Mouse (Mus musculus) intestine, embryonic 16.5 days (tissue): ENCODE measurements around the gene Gm38431. TPM values are rescaled to one million over a fixed set of nuclear protein-coding genes. Genes with fewer than 3 reads are reported as not detected.

Source experiments
- ATAC-seq: fragments of 200-750 bp; cut with Nextera tagmentation; 2 replicates; pipeline ENCODE4 v1.8.0; 2017; ENCODE audit warnings: moderate TSS enrichment, moderate library complexity
- H3K27ac ChIP-seq: fragments of 300-500 bp; sonication (generic); 2 replicates; pipeline ENCODE4 v1.5.1; 2014; ENCODE audit warnings: mild to moderate bottlenecking, low read length
- H3K27me3 ChIP-seq: fragments of 300-500 bp; sonication (generic); replicated peaks from 2 replicates; pipeline ENCODE4 v1.6.1; 2014; ENCODE audit warnings: low read length, control low read depth, mixed read lengths; ENCODE audit not compliant: control insufficient read depth, insufficient read depth
- H3K36me3 ChIP-seq: fragments of 300-500 bp; sonication (generic); 2 replicates; pipeline ENCODE4 v1.6.1; 2014; ENCODE audit warnings: low read length, control low read depth; ENCODE audit not compliant: control insufficient read depth, insufficient read depth
- H3K4me1 ChIP-seq: fragments of 300-500 bp; sonication (generic); 2 replicates; pipeline ENCODE4 v1.6.1; 2014; ENCODE audit warnings: low read length, control low read depth, mixed read lengths; ENCODE audit not compliant: control insufficient read depth, insufficient read depth
- H3K4me2 ChIP-seq: fragments of 300-500 bp; sonication (generic); 2 replicates; pipeline ENCODE4 v1.6.1; 2014; ENCODE audit warnings: low read depth, low read length, control low read depth
- H3K4me3 ChIP-seq: fragments of 300-500 bp; sonication (generic); 2 replicates; pipeline ENCODE4 v1.5.1; 2014; ENCODE audit warnings: mild to moderate bottlenecking, low read length
- H3K9ac ChIP-seq: fragments of 300-500 bp; sonication (generic); 2 replicates; pipeline ENCODE4 v1.6.1; 2014; ENCODE audit warnings: low read depth, low read length
- H3K9me3 ChIP-seq: fragments of 300-500 bp; sonication (generic); 2 replicates; pipeline ENCODE4 v1.6.1; 2016; ENCODE audit warnings: low read length, control low read depth; ENCODE audit not compliant: control insufficient read depth
- whole genome bisulfite sequencing: fragments of 180-500 bp; shearing (Covaris S2); extraction: QIAGEN DNeasy Blood & Tissue Kit; methylation state at CpG from one replicate; pipeline ENCODE4 v1.1.7; 2014; 5-methylcytosine and 5-hydroxymethylcytosine counted together
- polyA plus RNA-seq: library from polyadenylated mRNA; unstranded; fragments of >200 nt; fragmentation: Nextera tagmentation; extraction: Ambion mirVana; gene quantifications from 2 replicates; pipeline ENCODE4 v1.2.1, GENCODE M21; 2015

The Gm38431 gene
- polyA plus RNA-seq, 1 experiment from 2014 or later, result 2.5 TPM

GRCm38 (mm10) chr9:21132102-21132775, 40.4 kb upstream of the Gm38431 start:
- Histone ChIP-seq H3K9me3 (no peaks in the 10 kb centered on the region), H3K9ac (no peak overlapping the region), H3K4me2 (no peak overlapping the region), H3K36me3 (no peaks in the 10 kb centered on the region), H3K4me1 (peaks cover 5% of the 10 kb centered on the region), H3K4me3 (no peak overlapping the region), H3K27me3 (no peaks in the 10 kb centered on the region), H3K27ac (no peak overlapping the region)
- ATAC-seq, result no peak
- 77% methylated on average over 12 of the region's 12 CpGs for WGBS

- 6% methylated on average over 37 of the region's 37 CpGs for WGBS
- Histone ChIP-seq H3K4me3 (peak within 1 kb of the TSS; percentile 75), H3K4me1 (peaks cover 5% of the 10 kb centered on the region), H3K9ac (peak within 1 kb of the TSS; percentile 78), H3K4me2 (peak within 1 kb of the TSS; percentile 76), H3K27ac (peak within 1 kb of the TSS; percentile 24), H3K36me3 (no peaks in the 10 kb centered on the region), H3K27me3 (no peaks in the 10 kb centered on the region), H3K9me3 (no peaks in the 10 kb centered on the region)
- ATAC-seq, result peak; percentile 98
Measured at GRCm38 (mm10) chr9:21131059-21131956, 39.5 kb upstream of the Gm38431 start, which contains the start of gene Tyk2. Gene Tyk2, minus strand, starts transcription at chr9:21131243.

- WGBS, result 69% methylated on average over 2 of the region's 2 CpGs
- no peak for ATAC-seq
- Histone ChIP-seq H3K4me1 (peaks cover 5% of the 10 kb centered on the region), H3K4me3 (no peak overlapping the region), H3K9ac (no peak overlapping the region), H3K27me3 (no peaks in the 10 kb centered on the region), H3K4me2 (no peak overlapping the region), H3K9me3 (no peaks in the 10 kb centered on the region), H3K36me3 (peaks cover 7% of the 10 kb centered on the region; the same call in 1 of the 2 replicates), H3K27ac (no peak overlapping the region)
Measured at GRCm38 (mm10) chr9:21126259-21126627, 34.4 kb upstream of the Gm38431 start.

GRCm38 (mm10) chr9:21125502-21126258, 33.9 kb upstream of the Gm38431 start:
- no peak for ATAC-seq

GRCm38 (mm10) chr9:21124837-21125236, 33.0 kb upstream of the Gm38431 start:
- no peak overlapping the region for H3K4me2 ChIP-seq
- no peak overlapping the region for H3K9ac ChIP-seq
- ATAC-seq, result no peak
- no peak overlapping the region for H3K27ac ChIP-seq
- H3K4me3 ChIP-seq, result no peak overlapping the region
- H3K4me1 ChIP-seq, result no peaks in the 10 kb centered on the region
- 78% methylated on average over 5 of the region's 5 CpGs for WGBS
- H3K9me3 ChIP-seq, result no peaks in the 10 kb centered on the region
- H3K36me3 ChIP-seq, result peaks cover 7% of the 10 kb centered on the region; the same call in 1 of the 2 replicates
- no peaks in the 10 kb centered on the region for H3K27me3 ChIP-seq

More at GRCm38 (mm10) chr9:21125502-21126258, 33.9 kb upstream of the Gm38431 start:
- Histone ChIP-seq H3K9ac (no peak overlapping the region), H3K27me3 (no peaks in the 10 kb centered on the region), H3K4me3 (no peak overlapping the region), H3K27ac (no peak overlapping the region), H3K4me2 (no peak overlapping the region), H3K9me3 (no peaks in the 10 kb centered on the region), H3K4me1 (peaks cover 5% of the 10 kb centered on the region), H3K36me3 (peaks cover 7% of the 10 kb centered on the region; the same call in 1 of the 2 replicates)
- whole genome bisulfite sequencing, result 85% methylated on average over 9 of the region's 9 CpGs

- Histone ChIP-seq H3K4me2 (no peak overlapping the region), H3K9ac (no peak overlapping the region), H3K27ac (no peak overlapping the region), H3K4me3 (no peak overlapping the region), H3K36me3 (peaks cover 7% of the 10 kb centered on the region; the same call in 1 of the 2 replicates), H3K27me3 (no peaks in the 10 kb centered on the region), H3K4me1 (no peaks in the 10 kb centered on the region), H3K9me3 (no peaks in the 10 kb centered on the region)
- WGBS, result 89% methylated on average over 16 of the region's 16 CpGs
- no peak for ATAC-seq
Measured at GRCm38 (mm10) chr9:21121483-21121882, 29.7 kb upstream of the Gm38431 start.

GRCm38 (mm10) chr9:21117073-21117472, 25.3 kb upstream of the Gm38431 start:
- Histone ChIP-seq H3K27ac (no peak overlapping the region), H3K9ac (no peak overlapping the region), H3K27me3 (no peaks in the 10 kb centered on the region), H3K4me1 (no peaks in the 10 kb centered on the region), H3K36me3 (0 out of 2 replicates have a peak, but pooled peaks cover 3% of the 10 kb centered on the region), H3K4me2 (no peak overlapping the region), H3K9me3 (no peaks in the 10 kb centered on the region), H3K4me3 (no peak overlapping the region)
- 67% methylated on average over 6 of the region's 6 CpGs for WGBS
- ATAC-seq, result no peak

GRCm38 (mm10) chr9:21115105-21115504, 23.3 kb upstream of the Gm38431 start:
- Histone ChIP-seq H3K4me3 (no peak overlapping the region), H3K27ac (no peak overlapping the region), H3K27me3 (no peaks in the 10 kb centered on the region), H3K9me3 (no peaks in the 10 kb centered on the region), H3K36me3 (0 out of 2 replicates have a peak, but pooled peaks cover 3% of the 10 kb centered on the region), H3K4me2 (no peak overlapping the region), H3K4me1 (0 out of 2 replicates have a peak, but pooled peaks cover 4% of the 10 kb centered on the region), H3K9ac (no peak overlapping the region)
- no peak for ATAC-seq
- 78% methylated on average over 8 of the region's 8 CpGs for WGBS

GRCm38 (mm10) chr9:21114190-21114589, 22.4 kb upstream of the Gm38431 start:
- Histone ChIP-seq H3K4me2 (no peak overlapping the region), H3K4me3 (no peak overlapping the region), H3K9me3 (no peaks in the 10 kb centered on the region), H3K27ac (no peak overlapping the region), H3K27me3 (no peaks in the 10 kb centered on the region), H3K4me1 (0 out of 2 replicates have a peak, but pooled peaks cover 4% of the 10 kb centered on the region), H3K9ac (no peak overlapping the region), H3K36me3 (0 out of 2 replicates have a peak, but pooled peaks cover 3% of the 10 kb centered on the region)
- no peak for ATAC-seq
- WGBS, result 84% methylated on average over 7 of the region's 7 CpGs
